Mouse (Mus musculus) layer of hippocampus, adult 2 months (tissue): ENCODE measurements at regions not wholly inside any gene's neighbourhood (a gene's known extent, or its start where the extent isn't known, plus 50 kb on each side); places are given as distances from the start of the nearest gene placed in this dataset.

ENCODE experiments used
- DNase-seq, 2 experiments: peaks; one replicate each; pipeline ENCODE4 v3.0.0; 2022; ENCODE audit warnings: low spot score in 2 of 2
- H3K27ac ChIP-seq: fragments of 200-600 bp; 2 replicates; pipeline ENCODE4 v1.8.1; 2022
- H3K4me3 ChIP-seq: fragments of 200-600 bp; 2 replicates; pipeline ENCODE4 v1.8.1; 2022; ENCODE audit warnings: mild to moderate bottlenecking
- CTCF ChIP-seq: fragments of 200-600 bp; conservative IDR thresholded peaks from 2 replicates; pipeline ENCODE4 v1.8.1; 2022; ENCODE audit warnings: antibody characterized with exemption, mild to moderate bottlenecking, moderate library complexity

- Histone ChIP-seq H3K4me3 (no peak overlapping the region), H3K27ac (no peak overlapping the region)
- no peak for DNase-seq
- TF ChIP-seq CTCF: no peak
These were observed 132.5 kb downstream of the Hs3st3b1 start for GRCm38 (mm10) chr11:63789473-63790120.

GRCm38 (mm10) chr11:63791004-63791862 is 130.9 kb downstream of the Hs3st3b1 start:
- H3K27ac ChIP-seq: no peak overlapping the region
- TF ChIP-seq CTCF: no peak
- no peak for DNase-seq
- no peak overlapping the region for H3K4me3 ChIP-seq

DNA sequence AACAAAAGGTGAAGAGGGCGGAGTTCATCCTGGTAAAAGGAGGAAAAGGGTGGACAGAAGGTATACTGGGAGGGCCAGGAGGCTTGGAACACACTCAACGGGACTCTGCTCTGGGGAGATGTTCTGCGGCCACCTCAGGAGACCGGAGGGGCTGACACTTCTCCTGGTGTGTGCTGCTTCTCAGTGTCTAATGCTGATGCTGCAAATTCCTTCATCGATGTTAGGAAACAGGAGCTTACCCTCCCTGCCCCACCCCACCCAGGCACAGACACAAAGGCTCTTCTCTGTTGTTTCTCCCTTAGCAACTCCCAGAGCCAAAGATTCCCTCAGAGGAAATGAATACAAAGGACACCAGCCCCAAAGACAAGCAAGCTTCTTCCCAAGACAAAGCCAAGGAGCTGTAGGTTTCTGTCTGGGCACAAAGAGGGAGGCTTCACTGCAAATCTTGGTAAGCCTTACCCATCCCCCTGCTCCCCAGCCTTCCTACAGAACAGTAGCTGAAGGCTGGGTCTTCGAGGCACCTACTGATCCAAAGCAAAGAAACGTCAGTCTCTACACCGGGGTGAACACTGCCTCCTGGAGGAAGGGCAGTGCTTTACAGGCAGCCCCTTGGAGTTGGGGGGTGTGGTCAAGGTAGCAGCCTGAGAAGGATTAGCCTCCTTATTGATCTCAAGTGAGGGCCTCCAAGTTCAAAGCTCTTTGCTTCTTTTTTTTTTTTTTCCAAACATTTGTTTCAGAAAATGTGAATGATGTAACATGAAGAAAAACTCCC is 128.2 kb downstream of the Hs3st3b1 start:
- no peak for DNase-seq
- no peak overlapping the region for H3K27ac ChIP-seq
- no peak overlapping the region for H3K4me3 ChIP-seq
- no peak for TF ChIP-seq CTCF

- Histone ChIP-seq H3K27ac (no peak overlapping the region), H3K4me3 (no peak overlapping the region)
- TF ChIP-seq CTCF: no peak
- DNase-seq: no peak
These were observed 109.9 kb downstream of the Hs3st3b1 start for GRCm38 (mm10) chr11:63812146-63812545.

GRCm38 (mm10) chr11:63822847-63823246 is 99.2 kb downstream of the Hs3st3b1 start:
- H3K4me3 ChIP-seq: no peak overlapping the region
- no peak for TF ChIP-seq CTCF
- H3K27ac ChIP-seq: no peak overlapping the region
- DNase-seq: no peak

DNA sequence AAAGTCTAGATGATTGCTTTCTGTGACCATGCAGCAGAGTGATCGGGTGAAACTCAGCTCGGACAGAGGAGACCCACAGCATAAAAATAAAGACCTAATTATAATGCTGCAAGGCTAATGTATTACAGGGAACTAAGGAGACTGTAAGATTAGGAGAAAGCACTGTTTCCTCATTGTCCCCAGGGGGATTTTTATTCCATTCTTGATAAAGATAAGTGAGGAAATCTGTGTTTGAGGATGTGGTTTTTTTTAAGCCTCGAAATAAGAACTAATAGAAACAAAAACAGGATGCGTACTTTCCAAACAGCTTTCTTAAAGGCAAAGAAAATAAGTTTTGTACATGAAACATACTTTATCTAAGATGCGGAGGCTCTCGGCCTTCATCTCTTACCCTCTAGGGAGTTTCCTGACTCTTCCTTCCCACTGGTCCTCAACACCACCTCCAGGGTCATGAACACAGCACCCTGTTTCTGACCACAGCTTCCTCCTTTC is 94.8 kb downstream of the Hs3st3b1 start:
- no peak overlapping the region for H3K4me3 ChIP-seq
- no peak for TF ChIP-seq CTCF
- DNase-seq: no peak
- no peak overlapping the region for H3K27ac ChIP-seq

- Histone ChIP-seq H3K4me3 (no peak overlapping the region), H3K27ac (no peak overlapping the region)
- no peak for TF ChIP-seq CTCF
- no peak for DNase-seq
These were observed 88.6 kb downstream of the Hs3st3b1 start for GRCm38 (mm10) chr11:63833480-63833879.

- Histone ChIP-seq H3K27ac (no peak overlapping the region), H3K4me3 (no peak overlapping the region)
These were observed 88.0 kb downstream of the Hs3st3b1 start for GRCm38 (mm10) chr11:63834140-63834539.

GRCm38 (mm10) chr11:63834631-63835030 is 87.5 kb downstream of the Hs3st3b1 start:
- TF ChIP-seq CTCF: no peak
- H3K27ac ChIP-seq: no peak overlapping the region
- no peak for DNase-seq
- no peak overlapping the region for H3K4me3 ChIP-seq

More at GRCm38 (mm10) chr11:63834140-63834539, 88.0 kb downstream of the Hs3st3b1 start:
- TF ChIP-seq CTCF: no peak
- no peak for DNase-seq
